Mouse (Mus musculus) frontal cortex, adult (tissue): Measurements from ENCODE around the gene Xrcc2.
A peak's percentile ranks its signal among the peaks of the same experiment; 100 is the strongest.

ENCODE experiments used
- ATAC-seq: cut with Nextera tagmentation; 2 replicates; pipeline ENCODE4 v1.9.2; 2017; ENCODE audit warnings: mild to moderate bottlenecking, moderate library complexity, mixed read lengths; ENCODE audit not compliant: low TSS enrichment

The Xrcc2 gene

DNA sequence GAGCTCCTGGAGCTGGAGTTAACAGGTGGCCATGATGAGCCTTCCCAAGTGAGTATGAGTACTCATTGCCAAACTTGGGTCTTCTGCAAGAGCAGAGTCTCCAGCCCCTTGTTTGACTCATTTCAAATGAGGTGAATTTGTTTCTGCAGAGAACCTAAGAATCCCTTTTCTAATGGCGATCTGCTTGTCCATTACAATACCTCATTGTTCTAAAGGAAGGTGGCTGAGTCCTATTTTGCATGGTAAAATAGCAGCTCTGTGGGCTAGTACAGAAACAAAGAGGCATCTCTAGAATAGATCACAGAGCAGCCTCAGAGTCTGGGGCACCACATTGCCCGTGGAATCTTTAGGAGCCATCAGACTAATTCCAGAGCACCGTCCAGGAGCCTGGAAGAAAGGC lies 34.6 kb downstream of the Xrcc2 start:
- no peak for ATAC-seq

DNA sequence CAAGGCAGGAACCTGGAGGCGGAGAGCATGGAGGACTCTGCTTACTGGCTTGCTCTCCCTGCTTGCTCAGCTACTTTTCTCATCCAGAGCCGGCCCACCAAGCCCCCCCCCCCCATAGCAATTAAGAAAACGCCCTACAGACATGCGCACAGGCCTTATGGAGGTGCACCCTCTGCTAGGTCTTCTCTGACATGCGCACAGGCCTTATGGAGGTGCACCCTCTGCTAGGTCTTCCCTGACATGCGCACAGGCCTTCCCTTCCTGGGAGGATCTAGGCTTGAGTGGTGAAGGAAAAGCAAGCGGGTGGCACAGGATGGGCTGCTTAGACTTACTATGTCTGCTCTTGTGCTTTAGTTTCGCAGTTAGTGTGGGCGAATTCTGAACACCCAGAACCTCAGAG lies 37.3 kb downstream of the Xrcc2 start:
- ATAC-seq: no peak

DNA sequence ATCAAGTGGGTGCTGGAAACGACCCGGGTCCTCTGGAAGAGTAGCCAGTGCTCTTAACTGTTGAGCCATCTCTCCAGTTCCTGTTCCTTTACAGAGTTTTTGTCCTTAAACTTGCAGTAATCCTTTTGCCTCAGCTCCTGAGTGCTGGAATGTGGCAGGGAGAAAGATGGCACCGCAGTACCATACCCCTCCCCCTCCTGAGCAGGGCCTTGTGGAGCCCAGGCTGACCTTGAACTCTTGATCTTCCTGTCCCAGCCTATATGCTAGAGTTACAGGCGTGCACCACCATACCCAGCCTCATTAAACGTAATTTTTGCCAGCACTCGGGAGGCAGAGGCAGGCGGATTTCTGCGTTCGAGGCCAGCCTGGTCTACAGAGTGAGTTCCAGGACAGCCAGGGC lies 38.9 kb downstream of the Xrcc2 start:
- ATAC-seq: no peak

DNA sequence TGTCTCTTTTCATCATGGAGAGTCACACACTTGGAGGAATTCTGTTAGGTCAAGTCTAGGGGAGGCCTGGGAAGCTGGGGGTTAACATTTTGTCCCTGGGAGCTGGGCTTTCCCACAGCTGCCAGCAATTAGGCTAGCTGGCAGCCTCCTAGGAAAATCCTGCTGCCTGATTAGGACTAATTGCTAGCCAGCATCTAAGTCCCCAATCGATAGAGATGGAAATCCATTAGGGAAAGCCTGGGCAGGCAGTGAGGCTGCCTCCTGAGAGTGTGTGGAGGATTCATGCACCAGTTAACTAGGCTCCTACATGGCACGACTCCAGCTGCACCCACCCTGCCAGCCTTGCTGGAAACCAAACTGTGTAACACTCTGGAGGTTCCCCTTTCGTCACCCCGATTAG lies 39.5 kb downstream of the Xrcc2 start:
- ATAC-seq: peak; percentile 70

DNA sequence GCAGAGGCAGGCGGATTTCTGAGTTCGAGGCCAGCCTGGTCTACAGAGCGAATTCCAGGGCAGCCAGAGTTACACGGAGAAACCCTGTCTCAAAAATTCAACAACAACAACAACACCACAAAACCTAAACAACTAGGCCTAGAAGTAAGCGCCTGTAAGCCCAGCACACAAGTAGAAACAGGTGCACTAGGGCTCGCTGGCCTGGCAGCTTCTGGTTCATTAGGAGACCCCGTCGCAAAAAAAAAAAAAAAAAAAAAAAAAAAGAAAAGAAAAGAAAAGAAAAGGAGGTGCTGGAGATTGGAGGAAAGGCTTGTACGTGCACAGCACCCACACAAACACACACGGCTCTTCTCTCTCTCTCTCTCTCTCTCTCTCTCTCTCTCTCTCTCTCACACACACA lies 40.1 kb downstream of the Xrcc2 start:
- no peak for ATAC-seq

DNA sequence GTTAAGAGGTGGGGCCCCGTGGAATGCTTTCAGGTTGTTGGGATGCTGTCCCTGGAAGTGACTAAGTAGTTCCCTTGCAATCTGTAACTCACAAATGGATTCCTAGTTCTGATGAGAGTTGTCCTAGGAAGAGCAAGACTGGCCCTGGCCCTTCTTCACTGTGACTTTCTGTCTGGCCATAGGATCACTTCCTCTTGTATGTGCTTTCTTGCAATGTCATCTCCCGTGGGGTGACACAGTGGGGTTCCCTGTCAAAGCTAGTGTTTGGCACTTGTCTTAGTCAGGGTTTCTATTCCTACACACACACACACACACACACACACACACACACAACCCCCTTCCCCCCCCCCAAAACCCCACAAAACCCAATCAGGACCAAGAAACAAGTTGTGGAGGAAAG lies 42.5 kb downstream of the Xrcc2 start:
- ATAC-seq: no peak

DNA sequence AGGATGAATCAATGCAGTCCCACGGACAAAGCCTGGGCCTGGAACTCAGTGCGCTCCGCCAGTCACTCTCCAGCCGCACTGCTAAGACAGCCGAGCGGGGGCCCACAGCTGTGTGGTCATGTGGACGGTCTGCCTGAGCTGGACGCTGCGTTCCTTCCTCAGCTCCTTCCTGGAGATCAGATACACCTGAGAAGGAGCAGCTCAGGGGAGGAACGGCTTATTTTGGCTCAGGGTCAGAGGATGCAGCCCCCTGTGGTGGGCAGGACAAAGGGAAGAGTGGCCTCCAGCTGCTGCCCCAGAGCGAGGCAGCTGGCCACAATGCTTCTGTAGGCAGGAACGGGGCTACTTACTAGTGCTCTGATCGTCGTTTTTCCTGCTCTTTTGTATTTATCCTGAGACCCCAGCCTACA lies 51.0 kb downstream of the Xrcc2 start:
- ATAC-seq: peak; percentile 41; the same call in 1 of the 2 replicates

DNA sequence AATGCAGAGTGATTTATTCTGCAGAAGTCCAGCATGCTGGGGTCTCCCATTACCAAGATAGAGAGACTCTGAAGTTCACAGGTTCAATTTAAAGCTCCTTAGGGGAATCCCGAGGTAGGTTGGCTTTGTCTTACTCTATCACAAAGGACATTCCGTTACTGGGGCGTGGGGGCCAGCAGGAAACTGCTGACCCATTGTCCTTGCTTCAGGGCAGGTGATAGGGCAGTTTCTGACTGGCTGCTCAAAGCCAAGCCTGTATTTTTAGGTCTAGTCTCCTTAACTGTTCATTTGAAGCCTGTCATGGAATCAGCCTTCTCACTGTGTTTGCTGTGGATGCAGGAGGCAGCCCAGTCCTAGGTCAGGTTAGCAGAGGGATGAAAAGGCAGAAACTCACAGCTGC lies 52.2 kb downstream of the Xrcc2 start:
- no peak for ATAC-seq

DNA sequence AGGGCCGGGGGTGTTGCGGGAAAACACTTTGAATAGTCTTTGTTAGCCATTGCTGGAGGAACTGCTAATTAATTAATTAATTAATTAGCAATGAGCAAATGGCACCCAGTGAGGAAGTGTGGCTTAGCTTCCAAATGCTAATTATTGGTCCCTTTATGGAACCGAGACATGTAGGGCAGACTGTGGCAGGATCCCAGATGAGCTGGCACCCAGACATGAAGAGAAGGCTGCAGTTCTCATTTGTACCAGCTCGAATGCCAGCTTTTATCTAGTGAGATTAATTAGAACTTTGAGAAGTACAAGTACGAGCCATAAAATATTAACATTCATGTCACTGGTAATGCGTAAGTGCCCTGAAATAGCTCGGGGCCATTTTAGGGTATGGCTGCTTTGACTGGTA lies 53.2 kb downstream of the Xrcc2 start:
- peak; percentile 41; the same call in 1 of the 2 replicates for ATAC-seq

DNA sequence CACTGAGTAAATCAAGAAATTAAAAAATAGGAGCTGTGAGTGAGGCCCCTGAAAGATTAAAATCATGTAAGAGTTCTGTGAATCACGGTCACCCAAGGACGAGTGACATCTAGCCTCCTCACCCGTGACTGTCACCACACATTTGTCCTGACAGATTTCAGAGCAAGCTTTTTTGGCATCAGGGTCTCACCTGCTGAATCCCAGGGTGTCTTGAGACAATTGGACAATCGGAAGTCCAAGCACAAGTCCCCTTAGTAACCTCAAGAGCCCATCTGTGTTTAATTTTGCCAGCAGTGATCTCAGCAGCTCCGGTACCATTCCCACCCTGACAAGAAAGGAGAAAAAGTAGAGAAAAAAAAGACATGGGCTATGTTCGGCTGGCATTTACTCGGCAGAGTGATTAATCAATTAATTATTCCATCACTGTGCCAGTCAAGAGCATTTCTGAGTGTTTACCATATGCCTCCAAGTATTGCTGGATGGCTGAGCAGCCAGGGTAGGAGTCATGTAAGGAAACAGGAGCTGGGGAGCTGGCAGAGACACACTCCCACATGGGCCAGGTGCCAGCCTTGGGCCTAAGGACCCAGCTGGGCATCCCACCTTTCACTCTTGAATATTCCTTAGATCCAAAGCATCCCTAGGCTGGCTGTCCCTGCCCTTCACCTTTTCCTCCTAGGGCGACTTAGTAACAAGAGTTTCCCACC lies 59.8 kb downstream of the Xrcc2 start:
- no peak for ATAC-seq

DNA sequence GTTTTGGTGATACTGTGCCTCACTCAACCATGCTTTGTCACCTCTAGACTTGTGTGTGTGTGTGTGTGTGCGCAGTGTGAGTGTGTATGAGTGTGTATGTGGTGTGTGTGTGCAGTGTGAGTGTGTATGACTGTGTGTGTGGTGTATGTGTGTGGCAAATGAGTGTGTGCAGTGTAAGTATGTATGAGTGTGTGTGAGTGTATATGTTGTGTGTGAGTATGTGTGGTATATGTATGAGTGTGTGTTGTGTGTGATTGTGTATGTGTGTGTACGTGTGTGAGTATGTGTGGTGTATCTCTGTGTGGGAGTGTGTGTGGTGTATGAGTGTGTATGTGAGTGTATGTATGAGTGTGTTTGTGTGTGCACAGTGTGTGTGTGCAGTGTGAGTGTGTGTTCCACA lies 61.1 kb downstream of the Xrcc2 start:
- no peak for ATAC-seq

DNA sequence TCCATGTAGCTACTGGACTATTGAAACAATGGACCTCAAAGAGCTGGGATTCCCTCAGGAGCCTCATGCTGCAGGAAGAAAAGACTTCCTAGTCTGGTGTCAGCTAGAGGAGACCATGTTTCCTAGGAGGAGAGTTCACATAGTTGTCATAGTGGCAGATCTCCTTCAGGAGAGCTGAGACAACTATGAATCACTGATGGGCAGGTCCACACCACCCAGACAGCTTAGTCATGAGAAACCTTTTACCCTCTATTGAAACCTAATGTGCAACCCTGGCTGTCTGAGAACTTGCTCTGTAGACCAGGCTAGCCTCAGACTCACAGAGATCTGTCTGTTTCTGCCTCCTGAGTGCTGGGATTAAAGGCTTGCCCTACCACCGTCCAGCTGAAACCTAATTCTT lies 62.9 kb downstream of the Xrcc2 start:
- no peak for ATAC-seq
